Mouse (Mus musculus) urinary bladder, postnatal 36 days (tissue): ENCODE data around the gene Abca7.

Experiments
- DNase-seq, 2 experiments: peaks; one replicate each; pipeline ENCODE4 v3.0.0; 2022; ENCODE audit warnings: low spot score in 2 of 2, mixed read lengths in 1 of 2

Abca7 gene

GRCm38 (mm10) chr10:79991548-79991947, 4.7 kb upstream of the Abca7 start:
- DNase-seq = no peak

GRCm38 (mm10) chr10:79994397-79995115, 1.7 kb upstream of the Abca7 start:
- no peak for DNase-seq

DNA sequence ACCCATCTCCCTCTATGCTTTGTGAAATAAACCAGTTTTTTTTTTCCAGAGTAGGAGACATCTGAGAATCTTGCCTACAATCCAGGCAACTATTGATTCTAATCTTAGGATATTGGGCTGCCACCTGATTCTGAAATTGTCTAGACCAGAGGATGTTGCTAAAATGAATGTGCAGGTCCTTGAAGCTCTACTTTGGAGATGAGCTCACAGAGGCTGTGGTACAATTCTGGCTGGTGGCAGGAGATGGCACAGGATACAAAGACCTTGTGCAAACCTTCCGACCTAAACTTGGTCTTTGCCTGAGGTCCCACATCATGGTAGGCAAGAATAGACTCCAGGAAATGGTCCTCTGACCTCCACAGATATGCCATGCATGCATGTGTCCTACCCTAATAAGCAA, 658 bp upstream of the Abca7 start:
- DNase-seq = no peak

DNA sequence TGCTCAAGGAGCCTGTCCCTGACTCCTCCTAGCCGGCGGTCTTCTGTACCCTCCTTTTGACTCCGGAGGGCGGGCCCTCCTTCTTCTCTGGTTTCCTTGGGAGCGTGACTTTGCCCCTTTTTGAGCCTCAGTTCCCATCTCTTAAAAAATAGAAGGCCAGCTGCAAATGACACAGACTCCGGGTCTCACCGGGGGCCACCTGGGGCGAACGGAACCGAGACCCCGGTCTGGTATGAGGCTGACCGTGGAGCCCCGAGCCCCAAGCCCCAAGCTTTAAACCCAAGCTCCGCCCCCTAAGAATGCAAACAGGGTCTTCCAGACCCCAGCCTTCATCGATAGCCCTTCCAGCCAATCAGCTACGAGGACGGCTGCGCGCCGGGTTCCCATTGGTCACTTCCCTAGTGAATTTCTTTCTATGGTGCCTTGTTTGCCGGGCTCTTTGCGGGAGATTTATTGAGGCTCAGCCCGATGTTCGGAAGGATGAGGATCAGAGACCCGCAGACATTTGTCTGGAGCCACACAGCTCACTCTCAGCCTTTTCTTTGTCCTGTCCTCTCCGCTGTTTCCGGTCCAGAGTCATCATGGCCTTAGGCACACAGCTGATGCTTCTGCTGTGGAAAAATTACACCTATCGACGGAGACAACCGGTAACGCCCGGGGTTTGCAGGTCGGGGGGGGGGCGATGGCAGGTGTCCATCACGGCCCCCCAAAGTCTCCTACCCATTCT, 903 bp downstream of the Abca7 start:
- DNase-seq = peak in 1 of 2 experiments; percentile 55

- peak; percentile 19 to 44 for DNase-seq
Measured at GRCm38 (mm10) chr10:79997819-79998218, 1.5 kb downstream of the Abca7 start.

DNA sequence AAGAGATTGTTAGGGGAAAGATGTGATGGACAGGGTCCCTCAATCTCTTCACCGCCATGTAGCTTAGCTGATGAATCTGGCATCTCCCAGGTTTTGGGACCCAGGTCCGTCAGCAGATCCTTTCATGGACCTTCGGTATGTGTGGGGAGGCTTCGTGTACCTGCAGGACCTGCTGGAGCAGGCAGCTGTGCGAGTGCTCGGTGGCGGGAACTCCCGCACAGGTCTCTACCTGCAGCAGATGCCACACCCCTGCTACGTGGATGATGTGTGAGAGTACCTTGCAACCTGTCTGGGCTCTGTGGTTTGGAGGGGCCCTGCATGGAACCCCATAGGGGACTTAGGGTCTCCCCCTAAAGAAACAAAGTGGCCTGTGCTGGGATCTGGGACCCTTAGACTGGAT, 5.7 kb downstream of the Abca7 start:
- DNase-seq = no peak

- DNase-seq = no peak
Measured at GRCm38 (mm10) chr10:80002829-80003228, 6.5 kb downstream of the Abca7 start.

GRCm38 (mm10) chr10:80003374-80004232, 7.3 kb downstream of the Abca7 start:
- no peak for DNase-seq

DNA sequence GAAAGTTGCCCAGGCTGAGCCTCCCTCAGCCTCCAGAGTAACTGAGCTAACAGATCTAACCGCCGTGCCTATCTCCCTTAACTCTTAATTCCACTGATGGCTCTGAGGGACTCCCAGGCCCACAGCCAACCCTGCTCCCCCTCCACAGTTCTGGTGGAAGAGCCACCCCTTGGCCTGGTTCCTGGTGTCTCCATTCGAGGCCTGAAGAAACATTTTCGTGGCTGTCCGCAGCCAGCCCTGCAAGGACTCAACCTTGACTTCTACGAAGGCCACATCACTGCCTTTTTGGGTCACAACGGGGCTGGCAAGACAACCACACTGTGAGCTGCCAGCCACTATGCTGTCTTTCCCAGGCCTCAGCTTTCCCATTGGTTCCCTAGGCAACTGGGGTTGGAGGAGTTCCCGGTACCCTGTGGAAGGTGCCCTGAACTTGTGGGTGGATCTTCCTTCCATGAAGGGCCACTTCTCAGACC, 8.0 kb downstream of the Abca7 start:
- no peak for DNase-seq

DNA sequence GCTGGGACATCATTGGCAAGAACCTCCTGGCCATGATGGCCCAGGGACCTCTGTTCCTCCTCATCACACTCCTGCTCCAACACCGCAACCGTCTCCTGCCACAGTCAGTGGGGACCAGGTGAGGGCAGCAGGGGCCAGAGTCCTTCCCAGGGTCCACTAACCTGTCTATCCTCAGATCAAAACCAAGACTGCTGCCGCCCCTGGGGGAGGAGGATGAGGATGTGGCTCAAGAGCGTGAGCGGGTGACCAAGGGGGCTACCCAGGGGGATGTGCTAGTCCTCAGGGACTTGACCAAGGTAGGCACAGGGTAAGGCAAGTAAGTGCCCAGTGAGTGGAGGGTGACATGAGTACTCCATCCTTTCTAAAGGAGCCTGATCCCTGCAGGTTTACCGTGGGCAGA, 15.4 kb downstream of the Abca7 start:
- no peak for DNase-seq

DNA sequence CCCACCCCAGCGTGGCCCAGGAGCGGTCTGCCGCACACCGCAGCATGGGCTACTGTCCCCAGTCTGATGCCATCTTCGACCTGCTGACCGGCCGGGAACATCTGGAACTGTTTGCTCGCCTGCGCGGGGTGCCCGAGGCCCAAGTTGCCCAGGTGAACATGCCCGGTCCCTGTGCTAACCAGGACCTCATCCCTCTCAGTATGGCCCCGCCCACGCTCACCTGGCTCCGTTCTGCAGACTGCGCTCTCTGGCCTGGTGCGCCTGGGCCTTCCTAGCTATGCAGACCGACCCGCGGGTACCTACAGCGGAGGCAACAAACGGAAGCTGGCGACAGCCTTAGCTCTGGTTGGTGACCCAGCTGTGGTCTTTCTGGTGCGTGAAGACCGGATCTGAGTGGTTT, 17.3 kb downstream of the Abca7 start:
- DNase-seq = no peak

DNA sequence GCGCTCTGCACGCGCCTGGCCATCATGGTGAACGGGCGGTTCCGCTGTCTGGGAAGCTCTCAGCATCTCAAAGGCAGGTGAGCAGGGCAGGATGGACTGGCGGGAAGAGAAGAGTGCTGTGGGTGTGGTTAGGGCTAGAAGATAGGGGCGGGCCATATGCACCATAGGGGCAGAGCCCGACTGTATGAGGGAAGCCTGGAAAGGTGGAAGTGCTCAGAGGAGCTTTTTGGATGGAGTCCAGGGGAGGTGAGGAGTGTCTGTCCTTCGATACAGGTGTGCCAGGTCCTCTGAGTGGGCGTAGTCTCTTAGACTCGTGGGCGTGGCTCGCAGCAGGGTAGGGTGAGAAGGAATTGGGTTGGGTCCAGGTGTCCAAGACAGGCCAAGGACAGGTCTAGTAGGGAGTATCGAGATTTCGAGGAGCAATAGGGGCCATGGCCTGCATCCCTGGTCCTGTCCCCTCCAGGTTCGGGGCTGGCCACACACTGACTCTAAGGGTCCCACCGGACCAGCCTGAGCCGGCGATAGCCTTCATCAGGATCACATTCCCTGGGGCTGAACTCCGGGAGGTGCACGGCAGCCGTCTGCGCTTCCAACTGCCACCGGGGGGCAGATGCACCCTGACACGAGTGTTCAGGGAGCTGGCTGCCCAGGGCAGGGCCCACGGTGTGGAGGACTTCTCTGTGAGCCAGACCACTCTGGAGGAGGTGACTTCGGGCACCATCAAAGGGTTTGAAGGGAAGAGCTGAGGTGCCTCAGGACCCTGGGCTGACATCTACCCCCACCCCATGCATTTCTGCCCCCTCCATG, 18.4 kb downstream of the Abca7 start:
- no peak for DNase-seq

- DNase-seq = no peak
Measured at GRCm38 (mm10) chr10:80015583-80015982, 19.3 kb downstream of the Abca7 start.

DNA sequence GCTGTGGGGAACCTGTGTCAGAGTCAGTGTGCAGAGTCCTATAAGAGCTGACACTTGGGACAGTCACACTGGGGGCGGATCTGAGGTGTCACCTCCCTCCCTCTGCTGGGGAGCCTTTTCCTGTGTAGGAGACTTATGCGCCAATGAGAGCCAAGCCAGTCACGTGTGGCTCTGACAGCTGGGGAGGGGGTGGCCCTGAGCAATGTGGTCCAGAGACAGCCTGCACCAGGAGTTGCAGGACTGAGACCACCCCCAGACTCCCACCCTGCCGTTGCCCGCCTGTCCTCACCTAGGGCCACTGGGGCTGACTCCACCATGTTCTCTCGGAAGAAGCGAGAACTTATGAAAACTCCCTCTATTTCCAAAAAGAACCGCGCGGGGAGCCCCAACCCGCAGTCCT, 20.2 kb downstream of the Abca7 start, which contains the start of gene Arhgap45:
Gene Arhgap45 (plus strand): TSS at position 143 of the 400 bp plus-strand sequence.
- no peak for DNase-seq

DNA sequence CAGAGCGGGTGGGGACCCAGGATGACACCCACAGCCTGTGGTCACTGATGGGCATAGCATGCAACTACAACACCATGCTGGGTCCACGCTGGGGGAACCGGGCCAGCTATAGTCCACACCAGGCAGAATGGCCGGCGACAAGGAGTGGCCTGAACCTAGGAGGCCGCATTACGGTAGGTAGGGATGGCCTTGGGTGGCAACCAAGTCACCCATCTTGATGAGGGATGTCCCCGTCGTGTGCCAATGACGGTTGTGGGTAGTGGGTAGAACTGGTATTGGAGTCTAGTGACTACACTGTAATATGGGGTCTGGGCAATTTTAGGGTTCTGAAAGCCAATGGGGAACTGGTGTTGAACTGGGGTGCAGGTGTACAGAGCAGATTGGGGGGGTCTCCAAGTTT, 20.6 kb downstream of the Abca7 start:
- no peak for DNase-seq

- no peak for DNase-seq
Measured at GRCm38 (mm10) chr10:80017361-80017760, 21.1 kb downstream of the Abca7 start.

GRCm38 (mm10) chr10:80017771-80018170, 21.5 kb downstream of the Abca7 start:
- DNase-seq = no peak

DNA sequence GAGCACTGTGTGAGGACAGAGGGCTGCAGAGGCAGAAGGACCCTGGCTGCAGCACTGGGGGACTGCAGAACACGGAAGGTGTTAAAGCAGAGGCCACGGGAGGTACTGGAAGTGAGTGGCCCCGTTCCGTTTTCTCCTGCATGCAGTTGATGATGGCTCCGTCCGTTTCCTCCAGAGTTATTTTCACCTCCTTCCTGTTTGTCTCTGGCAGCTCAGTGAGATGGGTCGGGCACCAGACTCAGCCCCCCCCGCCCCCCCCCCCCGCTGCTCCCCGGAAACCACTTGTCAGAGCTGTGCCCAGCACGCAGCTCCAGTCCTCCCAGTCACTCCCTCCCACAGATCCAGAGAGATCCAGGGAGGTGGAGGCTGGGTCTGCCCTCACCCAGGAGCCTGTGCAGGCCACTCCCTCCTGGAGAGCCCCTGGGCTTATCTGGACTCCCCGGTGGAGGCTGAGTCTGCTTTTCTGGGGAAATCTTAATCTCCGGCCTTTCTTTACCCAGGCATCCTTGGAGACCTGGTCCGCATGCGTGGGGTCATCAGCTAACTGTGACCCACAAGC, 22.5 kb downstream of the Abca7 start:
- DNase-seq = peak in 1 of 2 experiments; percentile 48

GRCm38 (mm10) chr10:80019471-80020131, 23.3 kb downstream of the Abca7 start:
- DNase-seq = no peak

- DNase-seq = no peak
Measured at GRCm38 (mm10) chr10:80020191-80020590, 23.9 kb downstream of the Abca7 start.
